Mouse (Mus musculus): ENCODE measurements around the gene Lpgat1. TPM values are rescaled to one million over a fixed set of nuclear protein-coding genes. Genes with fewer than 3 reads are reported as not detected.

Lpgat1 gene
- polyA plus RNA-seq, 1 experiment from 2014 or later = 37.9 TPM

DNA sequence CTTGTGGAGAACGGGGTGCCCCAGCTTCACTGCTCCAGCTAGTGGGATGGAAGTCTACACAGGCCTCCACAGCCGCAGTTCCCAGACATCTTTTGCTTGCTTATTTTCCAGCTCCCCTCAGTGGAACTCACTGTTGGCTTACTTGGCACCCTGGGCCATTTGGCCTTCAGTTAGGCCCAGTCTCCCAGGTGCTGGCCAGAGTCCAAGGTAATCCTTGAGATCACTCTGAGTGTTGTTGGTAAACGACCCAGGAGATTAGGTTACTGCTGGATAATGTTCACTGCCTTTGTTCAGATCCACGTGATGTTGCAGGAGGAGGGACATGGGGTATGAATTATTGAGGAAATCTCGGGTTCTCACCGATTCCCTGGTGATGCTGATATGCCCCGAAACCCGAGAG, 75.4 kb downstream of the Lpgat1 start:
- H3K4me3 ChIP-seq = no peak overlapping the region
- no peak overlapping the region for H3K4me2 ChIP-seq (replicated peaks)
- H3K27ac ChIP-seq (replicated peaks) = no peak overlapping the region
- no peaks in the 10 kb centered on the region for H3K36me3 ChIP-seq
- no peak for ATAC-seq (ENCODE audit: low FRiP score, low read depth)
- H3K4me1 ChIP-seq = no peaks in the 10 kb centered on the region
- no peak overlapping the region for H3K9ac ChIP-seq (replicated peaks)
- no peaks in the 10 kb centered on the region for H3K27me3 ChIP-seq
- 83% methylated on average over 8 of the region's 8 CpGs for WGBS
- peaks cover 12% of the 10 kb centered on the region for H3K9me3 ChIP-seq

- no peak for ATAC-seq (ENCODE audit: low FRiP score, low read depth)
These were observed 76.4 kb downstream of the Lpgat1 start for GRCm38 (mm10) chr1:191793888-191794532.

GRCm38 (mm10) chr1:191796238-191796896, 78.7 kb downstream of the Lpgat1 start:
- no peak overlapping the region for H3K27ac ChIP-seq (replicated peaks)
- H3K4me2 ChIP-seq (replicated peaks) = no peak overlapping the region
- no peak for ATAC-seq (ENCODE audit: low FRiP score, low read depth)
- no peaks in the 10 kb centered on the region for H3K27me3 ChIP-seq
- no peaks in the 10 kb centered on the region for H3K4me1 ChIP-seq
- no peak overlapping the region for H3K4me3 ChIP-seq
- H3K36me3 ChIP-seq = no peaks in the 10 kb centered on the region
- no peak overlapping the region for H3K9ac ChIP-seq (replicated peaks)
- H3K9me3 ChIP-seq = peaks cover 5% of the 10 kb centered on the region; the same call in 1 of the 2 replicates
- WGBS = 91% methylated on average over 4 of the region's 4 CpGs

More at GRCm38 (mm10) chr1:191793888-191794532, 76.4 kb downstream of the Lpgat1 start:
- no peaks in the 10 kb centered on the region for H3K4me1 ChIP-seq
- WGBS = 88% methylated on average over 7 of the region's 7 CpGs
- no peak overlapping the region for H3K27ac ChIP-seq (replicated peaks)
- H3K9ac ChIP-seq (replicated peaks) = no peak overlapping the region
- no peaks in the 10 kb centered on the region for H3K27me3 ChIP-seq
- H3K36me3 ChIP-seq = no peaks in the 10 kb centered on the region
- H3K4me3 ChIP-seq = no peak overlapping the region
- peaks cover 15% of the 10 kb centered on the region for H3K9me3 ChIP-seq
- no peak overlapping the region for H3K4me2 ChIP-seq (replicated peaks)

- Histone ChIP-seq H3K27ac (replicated peaks) (no peak overlapping the region), H3K9ac (replicated peaks) (no peak overlapping the region), H3K4me2 (replicated peaks) (no peak overlapping the region), H3K4me3 (no peak overlapping the region), H3K36me3 (no peaks in the 10 kb centered on the region), H3K27me3 (no peaks in the 10 kb centered on the region), H3K4me1 (no peaks in the 10 kb centered on the region), H3K9me3 (peaks cover 9% of the 10 kb centered on the region; the same call in 1 of the 2 replicates)
- WGBS = 66% methylated on average over 9 of the region's 9 CpGs
- no peak for ATAC-seq (ENCODE audit: low FRiP score, low read depth)
These were observed 84.6 kb downstream of the Lpgat1 start for GRCm38 (mm10) chr1:191802093-191802819.

DNA sequence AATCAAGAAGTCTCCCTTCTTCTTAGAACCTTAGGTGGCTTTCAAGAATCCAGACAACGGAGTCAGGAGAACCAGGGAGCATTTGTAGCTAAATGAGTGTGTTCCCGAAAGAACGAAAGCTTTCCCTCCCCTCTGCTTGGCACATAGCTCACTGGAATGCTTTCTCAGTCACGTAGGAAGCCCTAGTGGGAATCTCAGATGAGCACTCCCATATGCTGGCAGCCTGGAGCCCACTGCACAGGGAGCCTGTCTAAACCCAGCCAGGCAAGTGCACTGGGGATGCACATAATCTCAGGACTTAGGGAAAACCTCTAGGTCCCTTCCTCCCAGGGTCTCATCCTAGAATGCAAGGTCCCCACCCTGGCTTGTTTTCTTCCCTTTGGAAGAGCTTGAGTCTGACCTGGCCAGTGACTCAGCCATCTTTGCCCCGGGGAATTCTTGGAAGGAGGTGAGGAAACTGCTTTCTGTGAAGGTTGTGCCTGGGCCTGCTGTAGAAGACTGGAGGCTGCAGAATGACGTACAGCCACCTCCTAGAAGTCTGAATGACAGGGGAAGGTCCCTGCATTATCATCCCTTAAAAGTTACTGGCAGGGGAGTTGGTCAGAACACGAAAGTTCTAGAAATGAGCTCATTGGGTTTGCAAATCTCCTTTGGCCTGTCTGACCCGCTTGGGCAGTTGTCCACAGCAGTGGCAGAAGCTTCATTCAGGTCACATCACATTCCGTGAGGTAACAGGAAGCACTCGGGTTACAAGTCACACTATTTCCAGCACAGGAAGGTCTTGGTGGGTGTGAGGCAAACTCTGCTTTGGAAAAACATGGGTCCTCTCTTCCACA, 85.4 kb downstream of the Lpgat1 start:
- no peak overlapping the region for H3K4me3 ChIP-seq
- H3K4me2 ChIP-seq (replicated peaks) = no peak overlapping the region
- no peaks in the 10 kb centered on the region for H3K27me3 ChIP-seq
- H3K9ac ChIP-seq (replicated peaks) = no peak overlapping the region
- H3K4me1 ChIP-seq = no peaks in the 10 kb centered on the region
- 76% methylated on average over 10 of the region's 10 CpGs for WGBS
- H3K27ac ChIP-seq (replicated peaks) = no peak overlapping the region
- H3K9me3 ChIP-seq = peaks cover 9% of the 10 kb centered on the region; the same call in 1 of the 2 replicates
- no peaks in the 10 kb centered on the region for H3K36me3 ChIP-seq
- no peak for ATAC-seq (ENCODE audit: low FRiP score, low read depth)

- 65% methylated on average over 5 of the region's 5 CpGs for WGBS
- H3K9me3 ChIP-seq = 0 out of 2 replicates have a peak, but pooled peaks cover 4% of the 10 kb centered on the region
- H3K27ac ChIP-seq (replicated peaks) = no peak overlapping the region
- H3K4me1 ChIP-seq = no peaks in the 10 kb centered on the region
- no peaks in the 10 kb centered on the region for H3K27me3 ChIP-seq
- no peak overlapping the region for H3K9ac ChIP-seq (replicated peaks)
- no peak overlapping the region for H3K4me2 ChIP-seq (replicated peaks)
- ATAC-seq (ENCODE audit: low FRiP score, low read depth) = no peak
- no peak overlapping the region for H3K4me3 ChIP-seq
- H3K36me3 ChIP-seq = no peaks in the 10 kb centered on the region
These were observed 87.1 kb downstream of the Lpgat1 start for GRCm38 (mm10) chr1:191804747-191805146.

- Histone ChIP-seq H3K4me2 (replicated peaks) (no peak overlapping the region), H3K9ac (replicated peaks) (no peak overlapping the region), H3K4me3 (no peak overlapping the region), H3K27me3 (no peaks in the 10 kb centered on the region), H3K4me1 (no peaks in the 10 kb centered on the region), H3K27ac (replicated peaks) (no peak overlapping the region), H3K36me3 (no peaks in the 10 kb centered on the region), H3K9me3 (0 out of 2 replicates have a peak, but pooled peaks cover 4% of the 10 kb centered on the region)
- 75% methylated on average over 6 of the region's 6 CpGs for WGBS
- no peak for ATAC-seq (ENCODE audit: low FRiP score, low read depth)
These were observed 88.2 kb downstream of the Lpgat1 start for GRCm38 (mm10) chr1:191805788-191806187.

DNA sequence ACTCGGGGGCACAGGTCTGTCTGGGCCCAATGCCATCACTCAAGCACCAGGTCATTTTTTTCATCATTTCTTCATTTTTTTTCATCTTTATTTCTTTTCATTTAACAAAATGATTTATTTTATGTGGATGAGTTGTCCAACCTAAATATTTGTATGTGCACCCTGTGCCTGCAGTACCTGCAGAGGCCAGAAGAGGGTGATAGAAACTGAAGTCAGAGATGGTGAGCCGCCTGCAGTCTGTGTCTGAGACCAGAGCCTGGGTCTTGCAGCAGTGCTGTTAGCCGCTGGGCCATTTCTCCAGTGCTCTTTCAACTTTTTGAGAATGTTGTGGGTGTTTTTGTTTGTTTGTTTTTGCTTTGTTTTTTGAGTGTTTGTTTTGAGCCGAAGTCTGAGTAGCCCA, 89.1 kb downstream of the Lpgat1 start:
- 93% methylated on average over 4 of the region's 4 CpGs for WGBS
- Histone ChIP-seq H3K27ac (replicated peaks) (no peak overlapping the region), H3K4me2 (replicated peaks) (no peak overlapping the region), H3K4me3 (no peak overlapping the region), H3K27me3 (no peaks in the 10 kb centered on the region), H3K4me1 (no peaks in the 10 kb centered on the region), H3K9me3 (0 out of 2 replicates have a peak, but pooled peaks cover 4% of the 10 kb centered on the region), H3K36me3 (no peaks in the 10 kb centered on the region), H3K9ac (replicated peaks) (no peak overlapping the region)
- no peak for ATAC-seq (ENCODE audit: low FRiP score, low read depth)

- H3K4me1 ChIP-seq = no peaks in the 10 kb centered on the region
- H3K4me2 ChIP-seq (replicated peaks) = no peak overlapping the region
- H3K9ac ChIP-seq (replicated peaks) = no peak overlapping the region
- no peak overlapping the region for H3K4me3 ChIP-seq
- no peaks in the 10 kb centered on the region for H3K27me3 ChIP-seq
- H3K27ac ChIP-seq (replicated peaks) = no peak overlapping the region
- H3K36me3 ChIP-seq = no peaks in the 10 kb centered on the region
- 0 out of 2 replicates have a peak, but pooled peaks cover 4% of the 10 kb centered on the region for H3K9me3 ChIP-seq
- WGBS = 86% methylated on average over 7 of the region's 7 CpGs
- ATAC-seq (ENCODE audit: low FRiP score, low read depth) = no peak
These were observed 90.3 kb downstream of the Lpgat1 start for GRCm38 (mm10) chr1:191807979-191808378.

GRCm38 (mm10) chr1:191808688-191809223, 91.1 kb downstream of the Lpgat1 start:
- H3K27ac ChIP-seq (replicated peaks) = no peak overlapping the region
- H3K4me1 ChIP-seq = no peaks in the 10 kb centered on the region
- H3K9me3 ChIP-seq = 0 out of 2 replicates have a peak, but pooled peaks cover 4% of the 10 kb centered on the region
- no peaks in the 10 kb centered on the region for H3K36me3 ChIP-seq
- no peak for ATAC-seq (ENCODE audit: low FRiP score, low read depth)
- H3K9ac ChIP-seq (replicated peaks) = no peak overlapping the region
- no peak overlapping the region for H3K4me3 ChIP-seq
- no peak overlapping the region for H3K4me2 ChIP-seq (replicated peaks)
- WGBS = 85% methylated on average over 12 of the region's 12 CpGs
- H3K27me3 ChIP-seq = no peaks in the 10 kb centered on the region

DNA sequence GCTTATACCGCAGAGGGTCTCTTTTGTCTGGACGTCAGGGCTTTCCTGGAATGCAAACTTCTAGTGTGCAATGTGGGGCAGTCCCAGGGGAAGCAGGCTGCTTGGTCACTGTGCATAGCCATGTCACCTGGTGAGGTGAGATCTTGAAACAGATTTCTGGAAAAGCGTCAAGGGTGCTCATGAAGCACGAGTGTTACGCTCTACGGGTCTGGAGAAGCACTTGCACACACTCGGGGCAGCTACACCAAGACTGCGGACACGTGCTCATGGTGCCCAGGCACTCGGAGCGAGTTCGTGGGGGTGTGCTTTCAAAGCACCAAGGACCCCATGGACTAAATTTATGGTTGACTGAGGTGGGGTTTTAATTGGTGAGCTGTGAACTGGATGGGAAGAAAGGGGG, 94.1 kb downstream of the Lpgat1 start:
- Histone ChIP-seq H3K9ac (replicated peaks) (no peak overlapping the region), H3K4me1 (no peaks in the 10 kb centered on the region), H3K4me2 (replicated peaks) (no peak overlapping the region), H3K4me3 (no peak overlapping the region), H3K27me3 (no peaks in the 10 kb centered on the region), H3K36me3 (no peaks in the 10 kb centered on the region), H3K9me3 (0 out of 2 replicates have a peak, but pooled peaks cover under 1% of the 10 kb centered on the region), H3K27ac (replicated peaks) (no peak overlapping the region)
- WGBS = 89% methylated on average over 12 of the region's 12 CpGs
- no peak for ATAC-seq (ENCODE audit: low FRiP score, low read depth)

Measured in midbrain, embryonic 12.5 days (tissue).